Mouse (Mus musculus): ENCODE data around the gene Nkd1.
A peak's percentile ranks its signal among the peaks of the same experiment; 100 is the strongest.

The Nkd1 gene

DNA sequence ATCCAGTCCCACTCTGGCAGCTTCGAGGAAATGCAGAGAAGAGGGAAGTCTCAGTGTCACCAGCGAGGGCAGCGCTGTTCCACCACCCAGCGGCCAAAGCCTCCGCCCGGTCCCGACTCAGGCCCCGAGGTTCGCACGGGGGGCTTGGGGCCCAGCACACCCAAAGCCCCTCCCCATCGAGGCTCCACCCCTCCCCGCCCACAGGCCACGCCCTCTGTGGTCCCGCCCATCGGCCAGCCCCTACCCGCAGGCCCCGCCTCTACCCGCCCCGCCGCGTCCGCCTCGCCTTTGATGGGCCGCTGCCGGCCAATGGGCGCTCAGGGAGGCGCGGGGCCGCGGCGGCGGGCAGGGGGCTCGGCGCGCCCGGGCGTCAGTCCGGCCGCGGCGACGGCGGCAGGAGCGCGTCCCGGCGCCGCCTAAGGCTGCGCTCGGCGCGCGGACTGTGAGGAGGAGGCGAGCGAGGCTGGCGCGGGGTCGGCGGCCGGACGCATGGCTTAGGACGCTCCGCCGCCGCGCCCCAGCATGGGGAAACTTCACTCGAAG lies at the start of gene Nkd1:
Gene Nkd1, plus strand, starts transcription at position 370 of the 543 bp plus-strand sequence.
- DNase-seq (ENCODE audit: extremely low spot score): peak; percentile 100

DNA sequence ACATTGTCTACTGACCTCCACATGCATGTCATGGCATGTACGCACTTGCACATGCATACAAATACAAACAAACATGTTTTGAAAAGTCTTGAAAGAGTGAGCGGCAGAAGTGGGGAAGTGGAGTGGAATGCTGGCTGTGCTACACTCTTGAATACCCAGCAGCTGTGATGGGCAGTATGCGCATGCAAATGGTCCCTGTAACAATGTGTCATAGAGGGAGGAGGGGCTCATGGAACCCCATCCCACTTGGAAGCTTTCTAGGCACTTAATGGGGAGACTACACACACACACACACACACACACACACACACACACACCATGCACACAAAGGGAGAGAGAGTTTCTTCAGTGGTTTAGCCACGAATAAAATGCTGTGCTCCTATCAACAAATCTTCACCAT lies 39.9 kb upstream of the Nkd1 start:
- no peak for DNase-seq (ENCODE audit: extremely low spot score)

DNA sequence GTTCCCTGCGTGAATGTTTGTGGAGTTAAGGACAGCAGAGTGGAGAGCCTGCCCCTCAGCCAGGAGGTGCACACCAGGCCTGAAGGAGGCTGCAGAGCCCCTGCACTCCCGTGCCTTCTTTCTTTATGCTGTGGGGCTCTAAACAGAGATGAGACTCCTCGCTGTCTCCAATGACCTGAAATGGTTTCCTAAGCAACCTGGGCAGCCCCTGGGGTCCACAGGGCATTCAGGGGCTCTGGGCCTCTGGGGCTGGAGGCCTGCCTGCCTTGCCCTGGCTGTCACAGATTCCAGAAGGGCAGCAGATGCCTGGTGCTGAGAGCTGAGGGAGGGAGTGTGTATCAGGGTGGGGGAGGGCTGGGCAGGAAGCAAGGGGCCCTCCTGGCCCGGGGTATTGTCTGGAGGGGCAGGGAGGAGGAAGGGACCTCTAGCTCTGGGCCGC lies 32.7 kb upstream of the Nkd1 start:
- DNase-seq (ENCODE audit: extremely low spot score): peak; percentile 66

- DNase-seq (ENCODE audit: extremely low spot score): no peak
These were observed 27.1 kb upstream of the Nkd1 start for GRCm38 (mm10) chr8:88494076-88494475.

DNA sequence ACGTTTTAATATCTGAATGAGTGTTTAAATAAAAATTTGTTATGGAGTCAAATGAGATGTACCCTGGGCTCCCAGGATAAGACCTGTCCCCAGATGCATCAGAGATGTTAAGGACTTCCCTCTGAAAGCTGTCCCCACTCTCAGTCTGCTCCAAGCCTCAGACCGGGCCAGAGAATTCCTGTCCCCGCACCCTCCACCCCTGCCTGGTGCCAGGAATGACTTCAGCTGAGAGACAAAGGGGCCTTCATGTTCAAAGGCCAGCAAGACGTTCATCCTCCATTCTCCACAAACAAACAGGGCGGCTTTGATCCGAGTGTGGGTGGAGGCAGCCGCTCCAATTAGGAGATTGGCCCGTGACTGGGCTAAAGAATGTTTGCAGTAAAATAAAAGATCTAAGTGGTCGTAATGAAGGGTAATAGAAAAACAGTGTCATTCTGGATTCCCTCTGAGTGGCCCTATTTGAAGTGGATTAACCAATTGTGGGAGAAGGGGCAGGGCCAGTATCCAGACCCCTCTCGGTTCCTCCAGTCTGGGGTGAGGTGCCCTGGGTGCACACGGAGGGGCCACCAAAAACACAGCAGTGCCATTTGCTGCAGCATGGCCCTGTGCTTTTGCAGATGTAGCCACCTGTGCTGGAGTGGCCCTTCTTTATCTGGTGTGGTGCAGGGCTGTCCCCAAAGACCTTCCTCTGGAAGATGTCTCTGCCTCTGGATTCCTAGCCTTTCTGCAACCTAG lies 25.9 kb upstream of the Nkd1 start:
- peak; percentile 47 for DNase-seq (ENCODE audit: extremely low spot score)

- no peak for DNase-seq (ENCODE audit: extremely low spot score)
These were observed 19.0 kb upstream of the Nkd1 start for GRCm38 (mm10) chr8:88502143-88502542.

GRCm38 (mm10) chr8:88506981-88507380 lies 14.2 kb upstream of the Nkd1 start:
- no peak for DNase-seq (ENCODE audit: extremely low spot score)

DNA sequence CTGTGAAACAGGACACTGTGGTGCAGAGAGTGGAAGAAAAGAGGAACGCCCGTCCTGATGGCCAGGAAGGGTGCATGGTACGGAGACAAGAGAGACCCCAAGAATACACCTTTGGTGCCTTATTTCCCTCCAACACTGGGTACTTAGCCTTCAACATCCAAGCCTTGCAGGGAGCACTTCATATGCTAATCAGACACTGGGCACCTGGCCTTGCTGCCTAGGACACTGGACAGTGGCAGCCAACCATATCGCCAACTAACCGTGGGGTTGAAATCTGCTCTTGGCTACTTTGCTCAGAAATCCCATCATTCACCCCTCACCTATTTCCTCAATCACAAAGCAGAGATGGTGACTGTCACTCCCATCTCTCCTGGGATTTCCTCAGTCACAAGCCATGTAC lies 10.1 kb upstream of the Nkd1 start:
- no peak for DNase-seq (ENCODE audit: extremely low spot score)

DNA sequence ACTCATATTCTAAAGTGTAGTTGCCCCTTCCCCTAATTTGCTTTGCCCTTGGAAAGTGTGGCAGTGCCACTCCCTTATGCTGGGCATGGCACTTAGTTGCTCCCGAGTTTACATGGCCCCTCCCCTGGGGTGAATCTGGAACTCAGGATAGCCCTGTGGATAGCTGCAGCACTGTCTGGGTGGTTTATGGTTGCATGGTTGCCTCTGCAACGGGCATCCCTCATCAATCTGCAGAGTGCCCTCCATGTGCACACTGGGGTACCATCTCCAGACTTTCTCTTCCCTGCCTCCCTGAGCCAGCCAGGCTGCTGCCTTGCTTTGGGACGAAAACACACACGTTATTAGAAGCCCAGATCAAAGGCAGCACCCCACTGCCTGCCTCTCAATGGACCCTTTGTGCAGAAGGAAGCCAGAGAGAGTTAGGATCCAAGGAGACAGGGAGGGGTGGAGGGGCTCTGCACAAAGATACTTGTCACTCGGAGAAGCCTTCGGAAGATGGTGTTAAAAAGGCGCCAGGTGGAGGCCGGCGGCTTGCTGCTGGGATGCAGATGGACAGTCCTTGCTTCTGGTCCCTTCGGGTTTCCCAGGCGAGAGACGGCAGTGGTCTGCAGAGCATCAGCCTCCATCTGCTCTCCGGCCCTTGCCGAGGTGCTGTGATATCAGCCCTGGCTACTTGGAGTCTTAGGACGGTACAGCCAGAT lies 8.9 kb upstream of the Nkd1 start:
- peak; percentile 44 for DNase-seq (ENCODE audit: extremely low spot score)

DNA sequence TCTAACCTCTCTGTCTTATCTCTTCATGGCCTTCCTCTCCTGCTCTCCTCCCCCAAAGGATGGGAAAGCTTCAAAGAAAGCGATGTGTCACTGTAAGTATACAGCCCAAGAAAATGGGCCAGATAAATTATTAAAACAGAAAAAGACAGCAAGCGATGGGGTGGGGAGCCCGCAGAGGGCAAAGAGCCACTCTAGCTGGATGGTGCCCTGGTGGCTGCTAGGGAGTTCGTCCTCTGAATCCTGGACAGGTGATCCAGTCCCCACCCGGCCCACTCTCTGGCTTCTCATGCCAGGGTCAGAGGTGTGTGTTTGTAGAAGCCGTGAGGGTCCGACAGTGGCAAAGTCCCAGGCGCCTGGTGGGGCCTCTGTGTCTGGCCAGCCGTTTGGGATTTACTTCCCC lies 3.1 kb upstream of the Nkd1 start:
- no peak for DNase-seq (ENCODE audit: extremely low spot score)

- DNase-seq (ENCODE audit: extremely low spot score): peak; percentile 33
These were observed 773 bp upstream of the Nkd1 start for GRCm38 (mm10) chr8:88520381-88520780.

DNA sequence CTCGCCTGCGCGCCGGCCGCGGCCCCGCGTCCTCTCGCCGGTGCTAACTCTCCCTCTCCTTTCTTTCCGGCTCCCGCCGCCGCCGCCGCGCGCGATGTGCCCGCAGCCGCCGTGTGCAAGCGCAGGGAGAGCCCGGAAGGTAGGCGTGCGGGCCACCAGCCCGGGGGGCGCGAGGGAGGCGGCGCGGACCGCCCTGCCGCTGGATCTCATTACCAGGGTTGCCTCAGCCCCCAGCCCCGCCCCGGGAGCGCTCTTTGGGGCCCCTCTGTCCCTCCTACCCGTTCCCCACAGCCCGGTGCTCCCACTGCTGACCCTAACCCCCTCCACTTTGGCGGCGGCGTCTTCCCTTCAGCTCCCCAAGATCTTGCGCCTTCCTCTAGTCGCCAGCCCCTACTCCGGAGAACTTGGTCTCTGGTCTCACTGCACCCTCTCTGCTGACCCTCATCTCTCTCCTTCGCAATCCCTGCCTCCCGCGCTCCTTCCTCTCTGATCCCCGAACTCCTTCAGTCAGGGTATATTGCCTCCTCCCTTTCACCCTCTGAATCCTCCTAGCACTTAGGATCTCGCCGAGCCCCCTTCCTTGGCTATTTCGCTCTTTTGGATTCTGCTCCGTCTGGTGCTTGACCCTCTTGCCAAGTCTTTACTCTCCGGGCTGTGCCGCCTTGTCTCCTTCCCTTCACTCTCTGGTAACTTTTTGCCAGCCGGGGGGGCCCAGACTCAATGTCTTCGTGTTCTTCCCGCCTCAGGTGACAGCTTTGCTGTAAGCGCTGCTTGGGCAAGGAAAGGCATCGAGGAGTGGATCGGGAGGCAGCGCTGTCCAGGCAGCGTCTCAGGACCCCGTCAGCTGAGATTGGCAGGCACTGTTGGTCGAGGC lies 624 bp downstream of the Nkd1 start:
- DNase-seq (ENCODE audit: extremely low spot score): peak; percentile 55

DNA sequence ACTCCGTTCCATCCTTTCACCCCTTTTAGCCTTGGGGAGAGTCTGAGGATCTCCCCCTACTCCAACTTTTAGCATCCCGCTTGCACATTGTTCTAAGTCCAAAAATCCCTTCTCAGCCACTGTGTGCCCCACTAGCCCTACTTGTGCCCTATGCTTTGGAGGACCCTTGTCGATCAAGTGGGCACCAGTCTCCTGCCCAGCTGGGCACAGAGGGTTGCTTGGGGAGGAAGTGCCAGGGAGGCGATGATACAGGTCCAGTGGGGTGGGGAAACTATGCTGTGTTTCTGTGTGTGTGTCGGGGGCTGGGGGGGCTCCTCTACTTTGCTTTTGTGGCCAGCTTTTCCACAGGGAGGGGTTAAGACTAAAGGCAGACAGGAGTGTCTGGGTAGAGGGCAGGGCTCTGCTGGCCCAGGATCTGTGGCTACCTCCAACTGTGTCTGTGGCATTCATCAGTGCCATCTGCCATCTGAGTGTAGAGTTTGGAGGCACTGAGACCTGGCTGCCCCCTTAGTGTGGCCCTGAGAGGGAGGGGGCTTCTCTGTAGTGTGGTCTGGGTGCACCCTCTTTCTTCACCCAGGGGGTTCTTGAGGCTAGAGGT lies 1.4 kb downstream of the Nkd1 start:
- no peak for DNase-seq (ENCODE audit: extremely low spot score)

DNA sequence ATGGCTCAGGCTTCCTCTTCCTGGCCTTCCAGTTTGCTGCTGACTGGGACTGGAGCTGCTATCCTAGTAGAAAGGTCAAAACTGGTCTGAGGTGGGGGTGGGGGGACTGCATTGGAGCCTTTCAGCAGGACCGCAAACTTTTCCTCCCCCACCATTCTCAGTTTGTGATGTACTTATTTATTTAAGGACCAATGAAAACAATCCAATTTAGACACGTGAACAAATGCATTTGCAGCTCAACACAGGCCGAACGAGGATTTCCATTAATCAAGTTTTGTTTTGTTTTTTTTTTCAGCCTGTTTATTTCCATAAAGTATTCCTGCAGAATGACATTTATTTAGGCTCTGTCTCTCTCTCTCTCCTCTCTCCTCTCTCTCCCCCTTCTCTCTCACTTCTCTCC lies 2.5 kb downstream of the Nkd1 start:
- DNase-seq (ENCODE audit: extremely low spot score): no peak

GRCm38 (mm10) chr8:88524132-88524531 lies 3.0 kb downstream of the Nkd1 start:
- DNase-seq (ENCODE audit: extremely low spot score): peak; percentile 45

DNA sequence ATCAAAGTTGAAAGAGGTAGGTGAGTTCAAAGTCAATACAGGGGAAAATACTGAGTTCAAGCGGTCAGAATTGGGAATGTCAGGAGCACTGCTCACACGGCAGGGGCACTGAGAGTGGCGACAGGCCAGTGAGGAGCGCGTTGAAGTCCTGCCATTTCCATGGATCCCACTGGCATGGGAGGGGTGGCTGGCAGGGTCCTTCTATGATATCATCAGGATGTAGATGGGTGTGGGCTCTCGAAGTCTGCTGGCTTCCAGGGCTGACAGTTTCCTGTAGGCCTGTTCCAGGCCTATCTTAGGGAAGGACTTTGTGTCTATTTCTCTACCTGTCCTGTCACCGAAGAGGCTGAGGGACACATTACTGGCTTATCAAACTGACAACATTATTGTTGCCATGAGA lies 3.7 kb downstream of the Nkd1 start:
- DNase-seq (ENCODE audit: extremely low spot score): no peak

GRCm38 (mm10) chr8:88526296-88526695 lies 5.1 kb downstream of the Nkd1 start:
- DNase-seq (ENCODE audit: extremely low spot score): no peak

GRCm38 (mm10) chr8:88528186-88528585 lies 7.0 kb downstream of the Nkd1 start:
- DNase-seq (ENCODE audit: extremely low spot score): no peak

- DNase-seq (ENCODE audit: extremely low spot score): no peak
These were observed 8.6 kb downstream of the Nkd1 start for GRCm38 (mm10) chr8:88529798-88530197.

- DNase-seq (ENCODE audit: extremely low spot score): no peak
These were observed 15.9 kb downstream of the Nkd1 start for GRCm38 (mm10) chr8:88537081-88537480.

Data from embryo, embryonic 9.5 days (tissue).